Mouse (Mus musculus): Measurements from ENCODE around the gene Col12a1.

Gene Col12a1

DNA sequence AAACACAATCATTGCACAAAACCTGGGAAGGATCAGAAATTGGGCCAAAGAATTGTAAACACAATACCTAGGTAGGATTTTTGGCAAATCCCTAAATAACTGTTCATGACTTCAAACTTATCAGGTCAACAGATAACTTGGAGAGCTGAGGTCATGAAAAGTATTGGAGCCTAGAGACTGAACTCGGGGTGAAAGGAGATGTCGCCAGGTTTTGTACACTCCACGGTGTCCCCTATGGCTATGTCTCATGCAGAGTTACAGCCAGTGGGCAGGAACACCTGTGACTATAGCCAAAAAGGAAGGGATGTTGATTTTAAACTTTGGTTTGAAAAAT is 118.4 kb downstream of the Col12a1 start:
- DNase-seq, result no peak

DNA sequence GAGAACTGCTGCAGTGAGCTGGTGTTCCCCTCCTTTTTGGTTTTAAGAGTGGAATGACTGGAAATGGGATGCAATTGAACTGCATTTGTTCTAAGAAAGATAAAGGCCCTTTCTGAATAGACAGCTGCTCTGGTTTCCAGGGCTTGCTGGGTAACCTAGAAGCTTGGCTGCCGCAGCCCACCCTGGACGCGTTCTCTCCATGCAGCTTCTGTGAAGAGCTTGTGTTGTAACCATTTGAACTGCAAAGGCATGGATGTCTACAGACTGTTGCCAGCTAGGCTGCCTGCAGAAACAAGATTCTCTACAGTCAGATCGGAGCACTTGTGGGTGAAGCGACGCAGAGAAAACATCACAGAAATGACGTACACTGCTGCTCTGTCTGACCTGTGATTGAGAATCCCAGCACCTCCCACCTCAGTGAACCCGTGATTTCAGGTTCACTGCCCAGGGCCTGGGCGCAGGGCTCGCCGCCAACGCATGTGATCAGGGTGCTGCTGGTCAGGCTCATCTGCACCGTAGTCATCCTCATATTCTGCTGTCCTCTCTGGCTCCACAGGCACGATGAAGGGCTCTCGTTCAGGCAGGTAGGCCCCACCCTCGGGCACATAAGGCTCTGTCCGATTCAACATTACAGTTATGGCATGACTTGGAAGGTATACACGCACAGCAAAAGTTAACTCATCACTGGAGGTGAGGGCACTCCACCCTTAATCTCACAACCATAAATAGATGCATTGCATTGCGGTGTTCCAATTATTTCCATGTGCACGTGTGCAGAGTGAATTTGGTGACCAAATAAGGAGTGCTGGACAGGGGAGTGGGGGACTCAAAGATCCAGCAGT is 119.0 kb downstream of the Col12a1 start:
- DNase-seq, result peak; percentile 75

DNA sequence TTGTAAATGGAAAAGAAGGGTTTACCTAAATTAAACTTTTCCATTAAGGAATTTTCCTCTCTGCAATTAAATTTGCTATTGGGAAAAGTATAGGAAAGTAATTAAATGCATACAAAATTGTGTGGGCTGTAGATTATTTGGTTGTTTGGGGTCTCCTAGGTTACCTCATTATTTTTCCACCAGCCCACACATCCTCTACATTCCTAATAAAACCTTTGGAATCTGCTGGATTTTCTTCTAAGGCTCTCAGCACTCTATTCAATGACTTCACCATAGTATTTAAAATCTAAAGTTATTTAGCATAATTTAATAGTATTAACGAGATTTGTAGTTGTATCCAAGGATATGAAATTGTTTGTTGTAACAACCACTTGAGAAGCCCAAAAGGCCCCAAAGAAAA is 120.1 kb downstream of the Col12a1 start:
- no peak for DNase-seq

DNA sequence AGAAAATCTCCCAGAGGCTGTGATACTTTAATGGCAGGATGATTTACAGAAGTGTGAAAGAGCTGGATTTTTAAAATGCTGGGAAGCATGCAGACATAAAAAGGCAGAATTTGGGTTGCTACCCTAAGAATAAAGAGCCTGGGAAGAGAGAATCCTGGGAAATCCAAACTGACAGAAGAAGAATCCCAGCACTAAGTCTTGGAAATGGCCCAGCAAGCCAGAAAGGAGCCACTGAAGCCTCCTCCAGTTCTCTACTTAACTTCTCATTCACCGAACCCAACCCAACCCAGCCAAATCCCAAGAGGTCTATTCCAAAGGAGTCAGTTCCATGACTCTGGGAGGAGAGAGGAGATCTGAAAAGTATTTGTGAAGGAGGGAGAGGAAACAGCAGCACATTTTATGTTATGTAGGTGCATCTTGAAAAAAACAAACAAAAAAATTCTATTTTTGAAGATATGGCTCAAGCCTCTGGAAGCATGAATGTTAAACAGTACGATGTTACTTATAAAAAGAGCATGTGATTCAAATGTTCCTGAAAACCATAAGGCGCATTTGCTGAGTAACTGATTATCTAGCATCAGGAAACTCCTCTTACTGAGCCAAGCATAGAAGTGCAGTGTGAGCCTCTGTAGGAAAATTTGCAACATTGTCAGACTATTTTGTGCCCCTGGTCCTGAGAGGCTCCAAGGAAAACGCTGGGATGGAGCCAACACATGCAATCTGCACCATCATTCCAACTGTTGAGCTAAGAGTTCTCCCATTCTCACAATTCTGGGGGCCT is 132.0 kb downstream of the Col12a1 start:
- DNase-seq, result no peak

DNA sequence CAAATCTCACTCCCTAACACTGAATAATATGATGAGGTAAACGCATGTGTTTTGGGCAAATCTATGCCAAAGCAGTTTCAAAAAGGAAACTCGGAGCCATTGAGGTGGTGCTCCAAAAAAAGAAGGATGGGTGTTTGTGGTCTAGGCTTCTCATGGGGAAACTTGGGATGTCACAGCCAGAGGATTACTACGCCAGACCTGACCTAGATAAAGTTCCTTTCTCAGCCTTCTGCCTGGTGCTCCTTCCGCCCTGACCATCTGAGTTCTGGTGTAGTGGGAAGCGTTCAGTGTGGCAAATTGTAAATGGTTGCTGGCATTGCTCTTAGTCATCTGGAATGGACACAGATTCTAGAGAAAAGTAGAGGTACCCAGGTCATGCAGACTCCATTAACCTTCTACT is 151.8 kb downstream of the Col12a1 start:
- DNase-seq, result no peak

DNA sequence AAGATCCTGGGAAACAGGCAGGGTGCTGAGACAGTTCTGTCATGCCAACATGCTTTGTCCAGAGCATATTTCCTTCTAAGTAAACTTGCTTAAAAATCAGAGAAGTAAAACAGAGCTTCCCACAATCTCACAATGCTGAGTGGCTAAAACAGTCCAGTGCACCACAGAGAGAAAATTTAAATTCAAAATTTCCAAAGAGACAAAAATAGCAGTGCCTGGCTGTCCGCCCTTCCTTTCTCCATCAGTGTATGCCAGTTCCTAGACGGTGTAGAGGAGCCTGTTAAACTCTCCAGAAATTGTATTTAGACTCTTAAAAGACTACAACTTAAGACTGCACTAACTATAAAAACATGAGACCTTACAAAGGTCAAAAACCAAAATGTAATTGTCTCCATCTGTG is 165.3 kb downstream of the Col12a1 start:
- no peak for DNase-seq
